Mouse (Mus musculus) neural tube, embryonic 13.5 days (tissue): ENCODE data around the gene Procr. TPM values are rescaled to one million over a fixed set of nuclear protein-coding genes. Genes with fewer than 3 reads are reported as not detected.

ENCODE experiments used
- ATAC-seq: fragments of 200-750 bp; cut with Nextera tagmentation; 2 replicates; pipeline ENCODE4 v1.8.0; 2017; ENCODE audit warnings: low read depth, mild to moderate bottlenecking, moderate TSS enrichment, moderate library complexity
- H3K27ac ChIP-seq: fragments of 300-500 bp; sonication (generic); replicated peaks from 2 replicates; pipeline ENCODE4 v1.5.1; 2015; ENCODE audit warnings: moderate library complexity, mild to moderate bottlenecking, inconsistent platforms
- H3K27me3 ChIP-seq: fragments of 300-500 bp; sonication (generic); 2 replicates; pipeline ENCODE4 v1.6.1; 2015; ENCODE audit warnings: mild to moderate bottlenecking, inconsistent platforms
- H3K36me3 ChIP-seq: fragments of 300-500 bp; sonication (generic); 2 replicates; pipeline ENCODE4 v1.6.1; 2015; ENCODE audit warnings: mild to moderate bottlenecking, inconsistent platforms
- H3K4me1 ChIP-seq: fragments of 300-500 bp; sonication (generic); replicated peaks from 2 replicates; pipeline ENCODE4 v1.6.1; 2015; ENCODE audit warnings: inconsistent platforms
- H3K4me2 ChIP-seq: fragments of 300-500 bp; sonication (generic); 2 replicates; pipeline ENCODE4 v1.6.1; 2015; ENCODE audit warnings: inconsistent platforms, mild to moderate bottlenecking, moderate library complexity
- H3K4me3 ChIP-seq: fragments of 300-500 bp; sonication (generic); 2 replicates; pipeline ENCODE4 v1.5.1; 2015; ENCODE audit warnings: mild to moderate bottlenecking, inconsistent platforms
- H3K9ac ChIP-seq: fragments of 300-500 bp; sonication (generic); 2 replicates; pipeline ENCODE4 v1.6.1; 2015; ENCODE audit warnings: moderate library complexity, mild to moderate bottlenecking, inconsistent platforms
- H3K9me3 ChIP-seq: fragments of 300-500 bp; sonication (generic); 2 replicates; pipeline ENCODE4 v1.6.1; 2016; ENCODE audit warnings: inconsistent platforms
- WGBS: fragments of 180-500 bp; shearing (Covaris S2); methylation state at CpG from one replicate; pipeline ENCODE4 v1.1.7; 2015; 5-methylcytosine and 5-hydroxymethylcytosine counted together
- polyA plus RNA-seq: library from polyadenylated mRNA; unstranded; fragments of >200 nt; fragmentation: Nextera tagmentation; extraction: Ambion mirVana; gene quantifications from 2 replicates; pipeline ENCODE4 v1.2.1, GENCODE M21; 2015

The Procr gene
- polyA plus RNA-seq, 1 experiment from 2014 or later: 4.5 TPM

- no peak for ATAC-seq
- no peaks in the 10 kb centered on the region for H3K36me3 ChIP-seq
- no peaks in the 10 kb centered on the region for H3K9me3 ChIP-seq
- no peak overlapping the region for H3K9ac ChIP-seq
- H3K27ac ChIP-seq: no peak overlapping the region
- 62% methylated on average over 14 of the region's 14 CpGs for WGBS
- no peak overlapping the region for H3K4me2 ChIP-seq
- H3K4me1 ChIP-seq: no peaks in the 10 kb centered on the region
- H3K27me3 ChIP-seq: peaks cover 4% of the 10 kb centered on the region
- H3K4me3 ChIP-seq: no peak overlapping the region
Measured at GRCm38 (mm10) chr2:155756855-155757566, 6.1 kb downstream of the Procr start.

DNA sequence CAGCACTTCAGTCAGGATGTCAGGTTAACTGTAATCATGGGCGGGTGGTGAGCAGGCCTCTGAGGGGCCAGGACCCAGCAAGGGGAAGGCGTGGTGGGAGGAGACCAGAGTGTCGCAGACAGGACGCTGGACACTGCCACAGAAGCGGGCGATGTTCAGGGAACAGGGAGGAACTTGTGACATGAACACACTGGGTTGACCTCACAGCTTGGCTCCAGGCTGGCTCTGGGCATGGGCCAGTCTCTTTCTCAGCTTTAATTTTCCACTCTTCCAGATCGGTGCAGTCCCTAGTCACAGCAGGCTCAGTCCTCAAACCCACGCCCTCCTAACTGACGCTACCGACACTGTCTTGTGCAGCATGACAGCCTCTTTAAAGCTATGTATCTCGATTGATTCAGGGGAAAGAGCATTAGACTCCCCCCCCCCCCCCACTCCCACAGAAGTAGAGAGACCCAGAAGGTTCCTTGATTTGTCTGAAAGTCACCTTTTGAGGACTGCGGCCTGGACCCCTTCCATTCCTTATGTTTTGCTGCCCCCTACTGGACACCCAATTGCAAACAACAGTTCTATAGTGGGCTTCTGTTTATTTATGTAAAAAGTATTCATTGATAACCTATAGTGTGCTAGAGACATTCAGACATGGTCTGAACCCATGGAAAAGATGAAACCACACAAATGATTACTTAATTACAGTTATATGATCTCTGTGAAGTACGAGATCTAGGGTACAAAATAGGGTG lies 13.9 kb downstream of the Procr start:
- Histone ChIP-seq H3K27me3 (no peaks in the 10 kb centered on the region; the same call in 1 of the 2 replicates), H3K4me3 (no peak overlapping the region), H3K9me3 (no peaks in the 10 kb centered on the region), H3K4me1 (no peaks in the 10 kb centered on the region), H3K9ac (no peak overlapping the region), H3K27ac (no peak overlapping the region), H3K4me2 (no peak overlapping the region), H3K36me3 (no peaks in the 10 kb centered on the region)
- WGBS: 60% methylated on average over 13 of the region's 13 CpGs
- peak; percentile 75; the same call in 1 of the 2 replicates for ATAC-seq

DNA sequence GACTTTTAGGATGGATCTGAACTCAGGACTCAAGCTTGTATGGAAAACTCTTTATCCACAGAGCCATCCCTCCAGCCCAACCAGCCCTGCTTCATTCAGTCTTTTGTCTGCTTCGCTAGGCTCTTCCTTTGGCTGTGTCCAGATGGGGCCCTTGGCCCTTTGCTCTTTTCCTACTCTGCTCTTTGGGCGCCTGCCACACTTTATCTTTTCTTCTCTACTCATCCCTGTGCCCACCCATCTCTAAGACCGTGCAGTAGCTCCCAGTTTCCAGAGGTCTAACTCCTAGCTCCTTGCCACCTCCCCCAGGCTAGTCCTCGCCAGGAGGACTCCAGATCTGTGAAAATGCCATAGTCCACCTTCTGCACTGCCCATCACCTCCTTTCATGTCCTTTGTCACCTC lies 22.7 kb downstream of the Procr start:
- Histone ChIP-seq H3K9me3 (no peaks in the 10 kb centered on the region), H3K4me3 (no peak overlapping the region), H3K4me1 (peaks cover 37% of the 10 kb centered on the region), H3K4me2 (no peak overlapping the region), H3K27ac (no peak overlapping the region), H3K36me3 (no peaks in the 10 kb centered on the region), H3K9ac (no peak overlapping the region), H3K27me3 (peaks cover 31% of the 10 kb centered on the region)
- WGBS: 65% methylated on average over 4 of the region's 4 CpGs
- ATAC-seq: no peak

DNA sequence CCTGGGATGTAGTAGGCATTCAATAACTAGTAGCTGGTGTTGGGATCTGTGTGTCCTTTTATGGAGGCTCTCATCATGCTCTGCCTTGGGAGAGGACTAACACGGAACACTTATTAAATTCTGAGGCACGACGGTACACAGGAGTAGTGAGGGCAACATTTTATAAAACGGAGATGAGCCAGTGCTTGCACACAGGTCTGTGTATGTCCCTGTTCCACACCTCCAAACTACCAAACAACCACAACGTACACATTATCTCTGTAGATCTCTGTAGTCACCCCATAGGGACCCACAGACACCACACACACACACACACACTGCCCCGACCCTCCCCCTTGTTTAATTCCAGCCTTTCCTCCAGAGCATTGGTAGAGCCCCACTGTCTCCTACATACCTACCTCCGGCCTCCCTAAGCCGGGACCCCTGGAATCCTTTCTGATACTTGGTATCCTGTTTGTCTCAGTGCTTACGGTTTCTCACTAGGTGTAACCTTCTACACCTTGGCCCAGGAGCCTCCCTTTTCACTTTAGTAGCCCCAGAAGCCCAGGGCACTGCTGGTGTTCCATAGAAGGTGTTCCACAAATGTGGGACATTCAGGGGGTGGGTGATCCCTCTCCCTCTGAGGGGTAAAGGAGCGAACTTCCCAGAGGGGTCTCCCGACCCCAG lies 23.5 kb downstream of the Procr start:
- H3K27ac ChIP-seq: no peak overlapping the region
- no peak for ATAC-seq
- H3K9ac ChIP-seq: no peak overlapping the region; the same call in 1 of the 2 replicates
- peak overlapping the region; percentile 69 for H3K4me2 ChIP-seq
- 53% methylated on average over 11 of the region's 11 CpGs for WGBS
- peaks cover 44% of the 10 kb centered on the region for H3K4me1 ChIP-seq
- H3K27me3 ChIP-seq: peaks cover 31% of the 10 kb centered on the region
- peak overlapping the region; percentile 81 for H3K4me3 ChIP-seq
- H3K9me3 ChIP-seq: no peaks in the 10 kb centered on the region
- no peaks in the 10 kb centered on the region for H3K36me3 ChIP-seq

DNA sequence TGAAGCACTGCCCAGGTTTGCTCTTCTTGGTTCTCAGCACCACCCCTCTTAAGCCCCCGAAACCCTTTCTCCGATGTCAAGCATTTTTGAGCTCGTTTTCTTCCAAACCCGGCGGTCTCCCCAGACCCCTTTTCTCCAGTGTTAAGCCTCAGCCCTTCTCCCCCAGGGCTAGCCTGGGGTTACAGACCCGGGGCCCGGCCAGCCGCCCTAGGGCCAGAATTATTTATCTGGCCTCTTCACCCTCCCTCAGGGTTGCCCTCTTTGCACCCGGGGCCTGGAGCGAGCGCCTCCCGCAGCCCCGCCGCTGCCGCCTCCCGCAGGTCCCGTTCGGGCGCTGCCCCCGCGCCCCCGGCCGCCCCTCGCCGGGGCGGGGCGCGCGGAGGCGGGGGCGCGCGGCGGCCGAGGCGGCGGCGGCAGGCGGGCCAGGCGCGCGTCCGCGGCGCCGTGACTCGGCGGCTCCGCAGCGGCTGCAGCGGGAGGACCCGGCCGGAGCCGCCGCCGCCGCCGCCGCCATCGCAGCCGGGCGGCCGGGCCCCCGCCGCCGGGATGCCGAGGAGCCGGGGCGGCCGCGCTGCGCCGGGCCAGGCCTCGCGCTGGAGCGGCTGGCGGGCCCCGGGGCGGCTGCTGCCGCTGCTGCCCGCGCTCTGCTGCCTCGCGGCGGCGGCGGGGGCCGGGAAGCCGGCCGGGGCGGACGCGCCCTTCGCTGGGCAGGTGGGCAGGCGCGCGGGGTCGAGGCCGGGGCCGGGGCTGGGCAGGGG lies 24.2 kb downstream of the Procr start, which contains the start of gene Mmp24:
TSS of gene Mmp24 (plus strand) at position 416 of the 758 bp plus-strand sequence.
- 2% methylated on average over 38 of the region's 100 CpGs for WGBS
- Histone ChIP-seq H3K36me3 (no peaks in the 10 kb centered on the region), H3K4me3 (peak within 1 kb of the TSS; percentile 81), H3K9ac (peak within 1 kb of the TSS; percentile 92), H3K27ac (peak within 1 kb of the TSS; percentile 93), H3K4me1 (peaks cover 50% of the 10 kb centered on the region), H3K9me3 (no peaks in the 10 kb centered on the region), H3K4me2 (peak within 1 kb of the TSS; percentile 69), H3K27me3 (peaks cover 31% of the 10 kb centered on the region)
- no peak for ATAC-seq

GRCm38 (mm10) chr2:155775685-155776263 lies 24.9 kb downstream of the Procr start:
- Histone ChIP-seq H3K4me1 (peaks cover 50% of the 10 kb centered on the region), H3K9me3 (no peaks in the 10 kb centered on the region), H3K27ac (peak overlapping the region; percentile 93), H3K4me2 (peak overlapping the region; percentile 69), H3K4me3 (peak overlapping the region; percentile 81), H3K36me3 (no peaks in the 10 kb centered on the region), H3K27me3 (peaks cover 31% of the 10 kb centered on the region), H3K9ac (peak overlapping the region; percentile 92)
- 1% methylated on average over 43 of the region's 44 CpGs for WGBS
- peak; percentile 73 for ATAC-seq

- H3K27ac ChIP-seq: peak overlapping the region; percentile 14; the same call in 1 of the 2 replicates
- H3K4me1 ChIP-seq: peaks cover 50% of the 10 kb centered on the region
- 70% methylated on average over 10 of the region's 10 CpGs for WGBS
- no peaks in the 10 kb centered on the region for H3K9me3 ChIP-seq
- peaks cover 30% of the 10 kb centered on the region for H3K27me3 ChIP-seq
- H3K36me3 ChIP-seq: no peaks in the 10 kb centered on the region
- H3K4me2 ChIP-seq: peak overlapping the region; percentile 69
- H3K9ac ChIP-seq: peak overlapping the region; percentile 92
- H3K4me3 ChIP-seq: peak overlapping the region; percentile 81
- ATAC-seq: no peak
Measured at GRCm38 (mm10) chr2:155776824-155777687, 26.1 kb downstream of the Procr start.

DNA sequence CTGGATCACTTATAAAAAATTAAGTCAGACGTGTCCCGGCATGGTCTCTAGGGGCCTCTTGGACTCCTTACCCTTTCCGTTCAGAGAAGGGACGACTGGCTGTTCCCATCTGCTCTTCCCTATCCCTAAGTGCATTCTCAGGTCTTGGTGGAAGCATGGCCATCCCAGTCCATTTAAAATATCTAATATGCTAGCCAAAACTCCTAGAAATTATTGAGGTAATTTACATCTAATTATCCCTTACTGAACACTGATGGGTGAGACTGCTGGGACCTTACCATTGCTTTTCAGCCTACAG lies 26.7 kb downstream of the Procr start:
- 36% methylated on average over 4 of the region's 4 CpGs for WGBS
- Histone ChIP-seq H3K36me3 (no peaks in the 10 kb centered on the region), H3K4me3 (peak overlapping the region; percentile 81; the same call in 1 of the 2 replicates), H3K4me2 (peak overlapping the region; percentile 69), H3K27me3 (peaks cover 24% of the 10 kb centered on the region), H3K4me1 (peaks cover 50% of the 10 kb centered on the region), H3K27ac (peak overlapping the region; percentile 71; the same call in 1 of the 2 replicates), H3K9ac (peak overlapping the region; percentile 92), H3K9me3 (no peaks in the 10 kb centered on the region)
- ATAC-seq: no peak

- H3K9ac ChIP-seq: peak overlapping the region; percentile 92; the same call in 1 of the 2 replicates
- no peak for ATAC-seq
Measured at GRCm38 (mm10) chr2:155778004-155778403, 27.1 kb downstream of the Procr start.

DNA sequence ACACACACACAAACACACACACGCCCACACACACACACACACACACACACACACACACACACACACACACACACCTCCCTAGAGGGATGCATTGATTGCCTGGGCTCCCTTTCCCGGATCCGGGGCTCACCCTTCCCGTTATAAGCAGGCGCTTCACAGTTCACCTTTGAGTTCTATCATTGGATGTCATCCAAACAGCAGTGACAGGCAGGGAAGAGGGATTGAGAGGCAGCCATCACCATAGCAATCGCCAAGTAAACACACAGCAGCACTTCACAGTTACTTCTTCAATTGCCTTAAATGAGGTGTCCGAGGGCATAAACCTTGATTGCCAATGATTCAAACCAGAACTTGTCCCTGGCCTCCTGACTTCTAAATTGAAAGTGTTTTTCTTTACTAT lies 28.1 kb downstream of the Procr start:
- Histone ChIP-seq H3K9ac (0 out of 2 replicates have a peak overlapping the region, but pooled peaks have one; percentile 26), H3K9me3 (no peaks in the 10 kb centered on the region), H3K4me1 (peaks cover 50% of the 10 kb centered on the region), H3K36me3 (no peaks in the 10 kb centered on the region), H3K27me3 (peaks cover 10% of the 10 kb centered on the region), H3K4me3 (no peak overlapping the region), H3K27ac (no peak overlapping the region), H3K4me2 (no peak overlapping the region)
- no peak for ATAC-seq
- WGBS: 42% methylated on average over 7 of the region's 7 CpGs

More at GRCm38 (mm10) chr2:155778004-155778403, 27.1 kb downstream of the Procr start:
- H3K4me1 ChIP-seq: peaks cover 50% of the 10 kb centered on the region
- H3K36me3 ChIP-seq: no peaks in the 10 kb centered on the region
- no peak overlapping the region for H3K4me3 ChIP-seq
- peak overlapping the region; percentile 71 for H3K27ac ChIP-seq
- H3K27me3 ChIP-seq: peaks cover 20% of the 10 kb centered on the region
- peak overlapping the region; percentile 69 for H3K4me2 ChIP-seq
- H3K9me3 ChIP-seq: no peaks in the 10 kb centered on the region
- WGBS: 48% methylated on average over 6 of the region's 6 CpGs
